Mouse (Mus musculus): Measurements from ENCODE around the gene Cyp2r1.
"Not testable (repeated sequence)": the region's sequence is repeated elsewhere in the genome, so short reads cannot be mapped to it uniquely, and the experiment has no call there.

The Cyp2r1 gene

GRCm38 (mm10) chr7:114562531-114563241, at the start of gene Cyp2r1:
Gene Cyp2r1, minus strand, starts transcription at chr7:114562972.
- DNase-seq (ENCODE audit: inconsistent ontology term) = peak; percentile 96

- not testable (repeated sequence) for DNase-seq (ENCODE audit: inconsistent ontology term)
Measured at GRCm38 (mm10) chr7:114594391-114594790, 31.6 kb upstream of the Cyp2r1 start.

- DNase-seq (ENCODE audit: inconsistent ontology term) = no peak
Measured at GRCm38 (mm10) chr7:114582441-114582840, 19.7 kb upstream of the Cyp2r1 start.

- DNase-seq (ENCODE audit: inconsistent ontology term) = no peak
Measured at GRCm38 (mm10) chr7:114581200-114581599, 18.4 kb upstream of the Cyp2r1 start.

- DNase-seq (ENCODE audit: inconsistent ontology term) = peak; percentile 83
Measured at GRCm38 (mm10) chr7:114580426-114580825, 17.7 kb upstream of the Cyp2r1 start.

- peak; percentile 27 for DNase-seq (ENCODE audit: inconsistent ontology term)
Measured at GRCm38 (mm10) chr7:114577665-114578064, 14.9 kb upstream of the Cyp2r1 start.

- no peak for DNase-seq (ENCODE audit: inconsistent ontology term)
Measured at GRCm38 (mm10) chr7:114576931-114577330, 14.2 kb upstream of the Cyp2r1 start.

- DNase-seq (ENCODE audit: inconsistent ontology term) = not testable (repeated sequence)
Measured at GRCm38 (mm10) chr7:114573866-114574265, 11.1 kb upstream of the Cyp2r1 start.

GRCm38 (mm10) chr7:114536179-114536578, 26.6 kb downstream of the Cyp2r1 start:
- DNase-seq (ENCODE audit: inconsistent ontology term) = no peak

GRCm38 (mm10) chr7:114526245-114526644, 36.5 kb downstream of the Cyp2r1 start:
- no peak for DNase-seq (ENCODE audit: inconsistent ontology term)

GRCm38 (mm10) chr7:114520122-114520521, 42.6 kb downstream of the Cyp2r1 start:
- peak; percentile 13 for DNase-seq (ENCODE audit: inconsistent ontology term)

- DNase-seq (ENCODE audit: inconsistent ontology term) = no peak
Measured at GRCm38 (mm10) chr7:114508879-114509278, 53.9 kb downstream of the Cyp2r1 start.
